In genomic region chr11:56173246-56173645, GRCm38 (mm10) we compare ENCODE assay signal across 26 mouse cellular contexts.
DNase-seq lines count a peak whose midpoint lies in the region; ATAC-seq lines count a peak whose summit lies in the region.
"Had no signal": no experiment of that assay in that cellular context is flagged by ENCODE, and none has a peak within 500 bp of the region (broad histone marks: within the 10 kb centered on the region; RNA-seq: fewer than 3 reads in every experiment).

No protein-coding gene starts in this region.

- ATAC-seq in frontal cortex, adult (ENCODE audit: low TSS enrichment) = peak; percentile 66
- ATAC-seq: activated CD4-positive, CD25-positive, alpha-beta regulatory T cell, adult 4 months; forebrain, embryonic 13.5 days; forebrain, embryonic 16.5 days; hindbrain, postnatal 0 days; inflammation-experienced regulatory T-cells, adult 6 months; intestine, embryonic 16.5 days had no signal

- no peak for DNase-seq in frontal cortex, postnatal 14 days (ENCODE audit: low spot score in 2 of 2)
- peak; percentile 13 to 17 for DNase-seq in left cerebral cortex, postnatal 14 days (ENCODE audit: low spot score in 2 of 2)
- no peak for DNase-seq in left cerebral cortex, postnatal 36 days (ENCODE audit: low spot score in 2 of 2)
- peak; percentile 82 for DNase-seq in 3T3-L1 (ENCODE audit: low read depth, low spot score)
- DNase-seq in brain, adult 2 months (ENCODE audit: low read depth, low spot score) = peak; percentile 65
- no peak for DNase-seq in kidney, adult 9 months
- no peak for DNase-seq in cerebellum, postnatal 25 days
- DNase-seq: adrenal gland, adult 8-10 months; adrenal gland, postnatal 25 days; B cell, adult 2 months; cerebellum, adult 18-20 months; cerebellum, adult 9-11 months; cerebellum, postnatal 36 days; embryo, embryonic 11 days; gastrocnemius, adult 2 months; gastrocnemius, postnatal 25 days; heart, adult 18-20 months; heart, postnatal 10 days; heart, postnatal 4 days had no signal

- intact Hi-C loops in left cerebral cortex, postnatal 14 days (cut with DNase I) = no loop called here
- intact Hi-C loops in left cerebral cortex, postnatal 36 days (cut with DNase I) = no loop called here

Comparison
In these comparisons a context has a peak if more than half of its experiments do, and no peak if none do; other contexts are left out.
1. DNase-seq: peak in left cerebral cortex, postnatal 14 days (2 of 2), 3T3-L1 (single experiment) and brain, adult 2 months (single experiment); none in frontal cortex, postnatal 14 days (0 of 2), left cerebral cortex, postnatal 36 days (0 of 2), kidney, adult 9 months (single experiment) and cerebellum, postnatal 25 days (0 of 2).